Mouse (Mus musculus) midbrain, embryonic 12.5 days (tissue): ENCODE results near the gene Supt20. TPM values are rescaled to one million over a fixed set of nuclear protein-coding genes. Genes with fewer than 3 reads are reported as not detected.
A peak's percentile ranks its signal among the peaks of the same experiment; 100 is the strongest.

Experiments used
- ATAC-seq: fragments of 200-750 bp; cut with Nextera tagmentation; 2 replicates; pipeline ENCODE4 v1.8.0; 2017; ENCODE audit warnings: low read depth, moderate TSS enrichment, moderate library complexity; ENCODE audit not compliant: low FRiP score
- H3K27ac ChIP-seq: fragments of 300-500 bp; sonication (generic); replicated peaks from 2 replicates; pipeline ENCODE4 v1.5.1; 2016; ENCODE audit warnings: mild to moderate bottlenecking
- H3K27me3 ChIP-seq: fragments of 300-500 bp; sonication (generic); 2 replicates; pipeline ENCODE4 v1.6.1; 2016; ENCODE audit warnings: mild to moderate bottlenecking
- H3K36me3 ChIP-seq: fragments of 300-500 bp; sonication (generic); 2 replicates; pipeline ENCODE4 v1.6.1; 2016
- H3K4me1 ChIP-seq: fragments of 300-500 bp; sonication (generic); 2 replicates; pipeline ENCODE4 v1.6.1; 2016
- H3K4me2 ChIP-seq: fragments of 300-500 bp; sonication (generic); replicated peaks from 2 replicates; pipeline ENCODE4 v1.6.1; 2016; ENCODE audit warnings: mild to moderate bottlenecking, moderate library complexity
- H3K4me3 ChIP-seq: fragments of 300-500 bp; sonication (generic); 2 replicates; pipeline ENCODE4 v1.5.1; 2016; ENCODE audit warnings: mild to moderate bottlenecking
- H3K9ac ChIP-seq: fragments of 300-500 bp; sonication (generic); replicated peaks from 2 replicates; pipeline ENCODE4 v1.6.1; 2016; ENCODE audit warnings: mild to moderate bottlenecking, moderate library complexity
- H3K9me3 ChIP-seq: fragments of 300-500 bp; sonication (generic); 2 replicates; pipeline ENCODE4 v1.6.1; 2016; ENCODE audit warnings: mild to moderate bottlenecking
- WGBS: fragments of 180-500 bp; shearing (Covaris S2); methylation state at CpG from one replicate; pipeline ENCODE4 v1.1.7; 2016; 5-methylcytosine and 5-hydroxymethylcytosine counted together
- polyA plus RNA-seq: library from polyadenylated mRNA; unstranded; fragments of >200 nt; fragmentation: Nextera tagmentation; extraction: Ambion mirVana; gene quantifications from 2 replicates; pipeline ENCODE4 v1.2.1, GENCODE M21; 2016

The Supt20 gene
- polyA plus RNA-seq, result 115 and 129 TPM in 2 replicates

DNA sequence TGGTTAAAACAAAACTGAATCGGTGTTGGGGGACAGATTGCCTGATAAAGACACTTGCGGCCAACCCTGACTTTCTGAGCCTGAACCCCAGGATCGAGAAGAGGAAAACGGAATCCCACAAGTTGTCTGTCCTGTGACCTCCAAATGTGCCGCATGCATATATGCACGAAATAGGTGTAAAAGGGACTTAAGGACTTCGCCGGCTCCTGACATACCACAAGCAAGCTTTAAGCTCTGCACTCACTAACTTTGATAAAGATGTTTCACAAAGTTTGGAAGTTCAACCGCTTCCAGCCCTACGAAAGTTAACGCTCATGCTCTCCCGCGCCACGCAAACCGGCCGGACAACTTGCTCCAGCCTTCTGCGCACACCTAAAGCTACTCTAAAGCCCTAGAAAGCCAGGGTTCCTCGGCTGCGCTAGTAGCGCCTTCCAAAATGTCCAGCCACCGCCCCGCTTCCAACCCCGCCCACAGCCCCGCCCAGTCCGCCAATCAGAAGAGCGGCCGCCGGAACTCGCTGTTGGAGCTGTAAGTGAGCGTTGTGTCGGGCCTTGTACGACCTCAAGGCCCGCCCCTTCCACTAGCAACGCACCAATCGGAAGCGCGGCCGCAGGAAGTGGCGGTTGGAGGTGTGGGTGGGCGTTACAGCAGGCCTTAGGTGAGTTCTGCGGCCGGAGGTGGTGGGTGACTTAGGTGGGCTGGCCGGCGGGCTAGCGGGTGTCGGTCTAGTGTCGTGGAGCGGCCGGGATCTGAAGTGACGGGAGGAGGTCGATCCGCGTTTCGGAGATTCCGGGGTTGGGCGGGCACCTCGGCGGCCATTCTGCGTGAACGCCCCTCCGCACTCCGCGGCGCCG lies at the start of gene Supt20:
Supt20 (plus strand) TSS at position 606 of the 854 bp plus-strand sequence.
- Histone ChIP-seq H3K4me2 (peak within 1 kb of the TSS; percentile 65), H3K27ac (peak within 1 kb of the TSS; percentile 67), H3K36me3 (peaks cover 21% of the 10 kb centered on the region), H3K9me3 (no peaks in the 10 kb centered on the region), H3K4me1 (peaks cover 5% of the 10 kb centered on the region; the same call in 1 of the 2 replicates), H3K9ac (peak within 1 kb of the TSS; percentile 75), H3K27me3 (0 out of 2 replicates have a peak, but pooled peaks cover 6% of the 10 kb centered on the region), H3K4me3 (peak within 1 kb of the TSS; percentile 77)
- ATAC-seq, result peak; percentile 99
- WGBS, result 2% methylated on average over 65 of the region's 65 CpGs

GRCm38 (mm10) chr3:54642851-54643250 lies 49.8 kb upstream of the Supt20 start:
- H3K27me3 ChIP-seq, result no peaks in the 10 kb centered on the region
- H3K27ac ChIP-seq, result no peak overlapping the region
- H3K4me3 ChIP-seq, result no peak overlapping the region
- no peak overlapping the region for H3K9ac ChIP-seq
- WGBS, result 95% methylated on average over 1 of the region's 1 CpGs
- H3K4me1 ChIP-seq, result no peaks in the 10 kb centered on the region
- H3K4me2 ChIP-seq, result no peak overlapping the region
- no peak for ATAC-seq
- H3K9me3 ChIP-seq, result no peaks in the 10 kb centered on the region
- no peaks in the 10 kb centered on the region for H3K36me3 ChIP-seq

- Histone ChIP-seq H3K9ac (no peak overlapping the region), H3K4me1 (no peaks in the 10 kb centered on the region), H3K4me2 (no peak overlapping the region), H3K4me3 (no peak overlapping the region), H3K27me3 (no peaks in the 10 kb centered on the region), H3K27ac (no peak overlapping the region), H3K9me3 (no peaks in the 10 kb centered on the region), H3K36me3 (no peaks in the 10 kb centered on the region)
- ATAC-seq, result no peak
- WGBS, result 77% methylated on average over 2 of the region's 2 CpGs
Observed at GRCm38 (mm10) chr3:54647583-54647982, 45.0 kb upstream of the Supt20 start.

DNA sequence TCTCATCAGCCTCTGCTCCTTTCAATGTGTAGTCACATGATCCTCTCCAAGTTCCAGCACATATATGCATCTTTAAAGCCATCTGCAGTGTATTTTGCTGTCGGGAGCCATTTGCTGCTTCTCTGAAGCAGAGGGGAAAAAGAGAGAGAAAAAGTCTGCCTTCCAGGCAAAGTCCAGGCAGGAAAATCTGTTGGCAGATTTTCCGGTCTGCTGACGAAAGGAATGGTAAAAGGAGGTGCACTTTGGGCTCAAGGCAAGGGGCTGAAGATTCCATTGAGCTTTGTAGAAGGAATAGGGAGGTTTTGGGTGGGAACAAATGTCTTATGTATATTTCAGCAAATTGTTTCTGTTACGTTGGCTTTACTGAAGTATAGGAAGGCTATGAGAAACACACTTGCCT lies 41.0 kb upstream of the Supt20 start:
- Histone ChIP-seq H3K9ac (no peak overlapping the region), H3K27me3 (no peaks in the 10 kb centered on the region), H3K27ac (no peak overlapping the region), H3K9me3 (no peaks in the 10 kb centered on the region), H3K36me3 (no peaks in the 10 kb centered on the region), H3K4me2 (no peak overlapping the region), H3K4me3 (no peak overlapping the region), H3K4me1 (no peaks in the 10 kb centered on the region)
- ATAC-seq, result no peak
- 75% methylated on average over 4 of the region's 4 CpGs for WGBS

GRCm38 (mm10) chr3:54654169-54654568 lies 38.4 kb upstream of the Supt20 start:
- WGBS, result 78% methylated on average over 1 of the region's 1 CpGs
- H3K36me3 ChIP-seq, result no peaks in the 10 kb centered on the region
- no peaks in the 10 kb centered on the region for H3K4me1 ChIP-seq
- no peak overlapping the region for H3K27ac ChIP-seq
- no peak overlapping the region for H3K9ac ChIP-seq
- no peak for ATAC-seq
- no peaks in the 10 kb centered on the region for H3K9me3 ChIP-seq
- H3K4me3 ChIP-seq, result no peak overlapping the region
- no peaks in the 10 kb centered on the region for H3K27me3 ChIP-seq
- no peak overlapping the region for H3K4me2 ChIP-seq

DNA sequence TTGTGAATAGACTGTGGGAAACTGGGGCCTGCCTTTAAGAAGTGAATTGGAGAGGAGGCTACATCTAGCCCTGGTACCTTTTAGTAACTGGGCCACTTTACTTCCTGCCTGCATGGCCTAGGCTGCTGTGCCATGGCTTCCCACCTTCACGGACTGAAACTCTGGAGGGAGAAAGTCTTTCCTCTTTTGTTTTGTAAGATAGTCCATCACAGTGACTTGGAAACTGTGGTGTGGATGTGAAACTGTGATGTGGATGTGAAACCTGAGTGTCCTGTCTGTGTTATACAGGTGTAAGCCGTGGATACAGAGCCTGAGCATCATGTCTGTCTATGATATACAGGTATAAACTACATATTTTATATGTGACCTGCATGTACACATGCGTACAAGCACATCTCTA lies 35.5 kb upstream of the Supt20 start:
- Histone ChIP-seq H3K4me2 (no peak overlapping the region), H3K4me3 (no peak overlapping the region), H3K9ac (no peak overlapping the region), H3K36me3 (no peaks in the 10 kb centered on the region), H3K9me3 (no peaks in the 10 kb centered on the region), H3K27ac (no peak overlapping the region), H3K27me3 (no peaks in the 10 kb centered on the region), H3K4me1 (no peaks in the 10 kb centered on the region)
- WGBS, result 80% methylated on average over 3 of the region's 3 CpGs
- ATAC-seq, result no peak

- Histone ChIP-seq H3K4me1 (no peaks in the 10 kb centered on the region), H3K4me2 (no peak overlapping the region), H3K27ac (no peak overlapping the region), H3K27me3 (no peaks in the 10 kb centered on the region), H3K36me3 (no peaks in the 10 kb centered on the region), H3K9ac (no peak overlapping the region), H3K4me3 (no peak overlapping the region), H3K9me3 (no peaks in the 10 kb centered on the region)
- 82% methylated on average over 6 of the region's 6 CpGs for WGBS
- no peak for ATAC-seq
Observed at GRCm38 (mm10) chr3:54657888-54658626, 34.5 kb upstream of the Supt20 start.

GRCm38 (mm10) chr3:54659736-54660135 lies 32.9 kb upstream of the Supt20 start:
- Histone ChIP-seq H3K36me3 (no peaks in the 10 kb centered on the region), H3K27me3 (no peaks in the 10 kb centered on the region), H3K4me1 (no peaks in the 10 kb centered on the region), H3K9me3 (no peaks in the 10 kb centered on the region), H3K9ac (no peak overlapping the region), H3K4me3 (no peak overlapping the region), H3K27ac (no peak overlapping the region), H3K4me2 (no peak overlapping the region)
- WGBS, result 97% methylated on average over 2 of the region's 2 CpGs
- ATAC-seq, result no peak

- Histone ChIP-seq H3K27me3 (no peaks in the 10 kb centered on the region), H3K27ac (no peak overlapping the region), H3K9ac (no peak overlapping the region), H3K4me2 (no peak overlapping the region), H3K9me3 (no peaks in the 10 kb centered on the region), H3K36me3 (no peaks in the 10 kb centered on the region), H3K4me3 (no peak overlapping the region), H3K4me1 (no peaks in the 10 kb centered on the region)
- 66% methylated on average over 5 of the region's 5 CpGs for WGBS
- no peak for ATAC-seq
Observed at GRCm38 (mm10) chr3:54662411-54662810, 30.2 kb upstream of the Supt20 start.

DNA sequence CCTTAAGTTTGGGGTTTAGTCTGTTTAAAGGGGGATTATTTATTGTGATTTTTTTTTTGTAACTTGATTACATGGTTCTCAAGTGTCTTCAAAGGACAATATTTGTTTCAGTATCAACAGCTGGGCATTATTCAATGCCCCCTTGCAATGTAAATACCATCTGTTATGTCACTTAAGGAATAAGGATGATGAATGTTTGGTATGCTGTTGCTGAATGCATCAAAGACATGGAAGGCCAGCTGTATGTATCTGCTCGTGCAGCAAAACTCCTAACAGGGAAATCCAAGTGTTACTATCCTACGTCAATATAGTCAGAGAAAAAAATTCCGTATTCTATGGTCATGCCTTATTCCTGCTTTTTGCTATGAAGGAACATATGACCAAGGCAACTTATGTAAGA lies 24.5 kb upstream of the Supt20 start:
- Histone ChIP-seq H3K4me1 (no peaks in the 10 kb centered on the region), H3K4me2 (no peak overlapping the region), H3K27me3 (no peaks in the 10 kb centered on the region), H3K9ac (no peak overlapping the region), H3K9me3 (no peaks in the 10 kb centered on the region), H3K36me3 (no peaks in the 10 kb centered on the region), H3K4me3 (no peak overlapping the region), H3K27ac (no peak overlapping the region)
- ATAC-seq, result no peak
- 84% methylated on average over 3 of the region's 3 CpGs for WGBS

DNA sequence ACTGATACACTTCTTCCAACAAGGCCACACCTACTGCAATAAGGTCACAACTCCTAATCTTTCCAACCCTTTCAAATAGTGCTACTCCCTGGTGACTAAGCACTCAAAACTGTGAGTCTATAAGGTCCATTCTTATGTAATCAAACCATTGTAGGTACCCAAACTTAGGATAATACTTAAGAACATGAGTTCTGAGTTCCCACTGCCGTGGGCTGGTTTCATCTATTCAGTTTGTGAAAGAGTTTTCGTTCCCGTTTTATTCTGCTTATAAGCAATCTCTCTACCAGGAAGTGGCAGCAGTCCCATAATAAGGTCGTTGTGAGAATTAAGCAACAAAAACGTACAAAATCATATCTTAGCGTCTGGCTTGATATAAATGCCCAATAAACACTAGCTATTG lies 23.9 kb upstream of the Supt20 start:
- Histone ChIP-seq H3K27me3 (no peaks in the 10 kb centered on the region), H3K9ac (no peak overlapping the region), H3K4me3 (no peak overlapping the region), H3K4me1 (no peaks in the 10 kb centered on the region), H3K36me3 (no peaks in the 10 kb centered on the region), H3K27ac (no peak overlapping the region), H3K4me2 (no peak overlapping the region), H3K9me3 (no peaks in the 10 kb centered on the region)
- ATAC-seq, result no peak
- 84% methylated on average over 6 of the region's 6 CpGs for WGBS

DNA sequence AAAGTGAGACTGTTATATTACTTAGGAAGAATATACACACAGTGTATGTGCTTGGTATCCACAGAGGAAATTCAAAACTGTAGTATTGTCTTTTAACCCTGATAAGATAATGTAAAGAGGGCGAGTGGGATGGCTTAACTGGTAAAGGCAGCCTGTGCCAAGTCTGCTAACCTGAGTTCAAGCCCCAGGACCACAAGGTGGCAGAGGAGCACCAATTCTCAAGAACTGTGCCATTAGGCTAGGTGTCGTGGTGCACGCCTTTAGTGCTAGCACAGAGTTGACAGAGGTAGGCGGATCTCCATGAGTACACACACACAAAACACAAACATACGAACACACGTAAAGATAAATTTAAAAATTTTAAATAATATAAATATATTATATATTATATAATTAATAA lies 23.0 kb upstream of the Supt20 start:
- Histone ChIP-seq H3K9ac (no peak overlapping the region), H3K4me1 (no peaks in the 10 kb centered on the region), H3K27ac (no peak overlapping the region), H3K4me2 (no peak overlapping the region), H3K9me3 (no peaks in the 10 kb centered on the region), H3K27me3 (no peaks in the 10 kb centered on the region), H3K36me3 (no peaks in the 10 kb centered on the region), H3K4me3 (no peak overlapping the region)
- ATAC-seq, result no peak
- WGBS, result 86% methylated on average over 6 of the region's 6 CpGs
